Mouse (Mus musculus): ENCODE measurements around the gene Snx4.

Gene Snx4

DNA sequence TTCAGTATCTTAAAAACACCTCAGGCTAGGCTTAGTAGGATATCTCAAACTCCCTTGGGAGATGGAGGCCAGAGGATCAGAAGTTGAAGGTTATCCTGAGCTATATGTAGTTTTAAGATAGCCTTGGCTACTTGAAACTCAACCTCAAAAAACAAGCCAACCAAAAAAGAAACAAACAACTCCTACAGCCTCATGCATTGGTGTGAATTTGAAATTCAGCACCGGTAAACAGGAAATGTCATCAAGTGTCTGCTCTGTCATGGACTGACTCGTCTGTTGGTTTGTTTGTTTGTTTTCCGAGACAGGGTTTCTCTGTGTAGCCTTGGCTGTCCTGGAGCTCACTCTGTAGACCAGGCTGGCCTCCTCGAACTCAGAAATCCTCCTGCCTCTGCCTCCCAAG is 20.6 kb downstream of the Snx4 start:
- no peak for DNase-seq (ENCODE audit: extremely low spot score)

GRCm38 (mm10) chr16:33283079-33283478 is 31.8 kb downstream of the Snx4 start:
- no peak for DNase-seq (ENCODE audit: extremely low spot score)

DNA sequence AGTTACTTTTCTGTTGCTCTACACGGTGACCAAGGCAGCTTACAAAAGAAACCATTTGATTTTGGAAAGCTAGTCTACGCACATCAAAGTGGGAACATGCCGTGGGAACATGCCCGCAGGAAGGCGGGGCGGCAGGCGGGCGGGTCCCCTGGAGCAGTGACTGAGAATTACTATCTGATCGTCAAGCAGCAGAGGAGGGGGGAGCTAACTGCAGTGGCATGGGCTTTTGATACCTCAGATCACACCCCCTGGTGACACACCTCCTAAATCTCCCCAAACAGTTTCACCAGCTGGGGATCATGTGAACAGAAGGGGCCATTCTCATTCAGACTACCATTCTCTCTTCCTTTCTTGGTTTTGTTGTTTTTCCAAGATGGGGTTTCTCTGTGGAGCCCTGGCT is 37.3 kb downstream of the Snx4 start:
- DNase-seq (ENCODE audit: extremely low spot score): no peak

DNA sequence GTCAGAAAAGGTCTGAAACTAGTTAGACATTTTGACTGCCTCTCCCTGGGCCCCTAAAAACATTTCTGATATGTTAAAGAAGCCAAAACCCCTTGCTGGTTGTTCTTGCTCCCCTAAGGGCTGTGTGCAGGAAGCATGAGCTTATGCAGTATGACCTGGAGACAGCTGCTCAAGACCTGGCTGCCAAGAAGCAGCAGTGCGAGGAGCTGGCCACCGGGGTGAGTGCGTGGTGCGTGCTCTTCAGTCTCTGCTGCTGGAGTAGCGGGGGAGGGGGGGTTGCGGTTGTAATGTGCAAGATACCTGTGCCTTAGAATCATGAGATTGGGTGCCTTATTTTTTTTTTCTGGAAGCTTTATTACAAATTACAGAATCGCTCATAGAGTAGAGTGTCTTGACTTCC is 38.7 kb downstream of the Snx4 start:
- DNase-seq (ENCODE audit: extremely low spot score): no peak

DNA sequence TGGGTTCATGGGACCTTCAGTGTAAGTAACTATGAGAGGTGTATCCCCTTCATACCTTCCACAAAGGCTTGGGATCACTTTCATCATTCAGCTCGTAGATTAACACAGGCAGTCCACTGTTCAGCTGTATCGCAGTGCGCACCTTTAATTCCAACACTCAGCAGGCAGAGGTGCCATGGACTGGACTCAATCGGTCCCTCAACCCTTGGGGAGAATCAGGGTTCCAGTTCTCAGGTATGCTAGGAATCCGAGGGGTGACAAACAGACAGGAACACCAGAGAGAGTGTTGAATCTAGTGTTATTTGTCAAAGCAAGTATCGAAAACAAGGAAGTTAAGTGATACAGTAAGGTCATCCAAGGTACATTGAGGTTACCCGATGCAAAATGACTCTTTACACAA is 41.0 kb downstream of the Snx4 start:
- DNase-seq (ENCODE audit: extremely low spot score): no peak

DNA sequence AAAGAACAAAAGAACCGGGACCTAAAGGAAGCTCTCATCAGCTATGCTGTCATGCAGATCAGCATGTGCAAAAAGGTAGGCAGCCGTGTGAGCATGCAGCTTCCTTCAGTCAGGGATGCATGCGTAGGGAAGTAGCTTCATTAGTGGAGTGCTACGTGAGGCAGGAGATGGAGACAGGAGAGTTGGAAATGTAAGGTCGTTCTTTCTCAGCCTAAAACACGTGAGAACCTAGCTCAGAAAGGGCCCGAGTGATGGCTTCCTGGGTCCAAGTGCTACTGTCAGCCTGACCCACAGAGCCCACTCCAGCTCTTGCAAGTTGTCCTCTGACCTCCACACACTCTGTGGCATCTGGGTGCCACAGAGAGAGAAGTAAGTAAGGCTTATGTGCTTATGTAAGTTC is 43.4 kb downstream of the Snx4 start:
- DNase-seq (ENCODE audit: extremely low spot score): no peak

DNA sequence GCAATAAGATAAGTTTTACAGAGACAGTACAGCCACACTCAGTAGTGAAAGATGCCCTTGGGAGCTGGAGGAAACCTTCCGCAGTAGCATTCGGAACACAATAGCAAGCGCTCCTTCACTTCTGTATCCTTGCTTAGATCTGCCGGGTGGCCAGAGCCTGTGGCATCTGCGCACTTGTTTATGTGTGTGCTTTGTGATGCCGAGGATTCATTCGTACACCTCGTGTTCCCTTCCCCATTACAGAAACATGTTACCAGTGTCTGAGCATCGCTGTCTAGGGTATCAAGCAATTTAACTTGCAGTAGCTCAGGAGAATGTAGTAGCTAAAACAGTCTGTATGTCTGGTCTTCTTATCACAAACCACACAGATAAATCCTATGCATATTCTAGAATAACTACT is 44.1 kb downstream of the Snx4 start:
- no peak for DNase-seq (ENCODE audit: extremely low spot score)

DNA sequence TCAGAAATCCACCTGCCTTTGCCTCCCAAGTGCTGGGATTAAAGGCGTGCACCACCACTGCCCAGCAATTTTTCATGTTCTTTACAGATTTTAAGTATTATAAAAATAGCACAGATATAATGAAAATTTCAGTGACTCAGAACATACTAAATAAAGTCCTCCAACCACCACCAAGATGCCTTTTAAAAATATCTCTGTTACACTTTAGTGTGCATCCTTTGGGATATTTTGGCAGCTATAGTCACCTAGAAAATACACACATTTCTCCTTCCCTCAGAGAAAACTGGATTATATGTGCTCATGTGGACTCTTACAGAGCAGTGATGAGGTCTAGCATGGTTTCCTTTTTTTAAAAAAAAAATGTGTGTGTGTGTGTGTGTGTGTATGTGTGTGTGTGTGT is 46.3 kb downstream of the Snx4 start:
- DNase-seq (ENCODE audit: extremely low spot score): no peak

GRCm38 (mm10) chr16:33306633-33307070 is 55.4 kb downstream of the Snx4 start:
- peak; percentile 80 for DNase-seq (ENCODE audit: extremely low spot score)

DNA sequence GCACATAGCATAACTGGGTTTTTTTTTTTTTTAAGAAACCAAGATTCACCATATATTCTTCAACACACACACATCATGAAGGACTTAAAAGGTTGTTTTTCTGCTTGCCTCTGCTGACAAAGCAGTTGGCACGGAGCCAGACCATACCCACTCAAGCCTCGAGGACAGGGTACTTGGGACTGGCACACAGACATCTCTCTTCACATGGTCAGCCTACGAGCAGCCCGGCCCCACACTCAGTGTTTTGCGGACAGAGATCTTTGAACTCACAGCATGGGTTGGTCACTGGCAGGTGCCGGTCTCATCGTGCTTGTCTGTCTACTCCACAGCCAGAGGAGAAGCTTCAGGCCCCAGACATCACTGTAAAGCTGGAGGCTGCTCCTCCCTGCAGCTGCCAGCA is 56.5 kb downstream of the Snx4 start:
- no peak for DNase-seq (ENCODE audit: extremely low spot score)

DNA sequence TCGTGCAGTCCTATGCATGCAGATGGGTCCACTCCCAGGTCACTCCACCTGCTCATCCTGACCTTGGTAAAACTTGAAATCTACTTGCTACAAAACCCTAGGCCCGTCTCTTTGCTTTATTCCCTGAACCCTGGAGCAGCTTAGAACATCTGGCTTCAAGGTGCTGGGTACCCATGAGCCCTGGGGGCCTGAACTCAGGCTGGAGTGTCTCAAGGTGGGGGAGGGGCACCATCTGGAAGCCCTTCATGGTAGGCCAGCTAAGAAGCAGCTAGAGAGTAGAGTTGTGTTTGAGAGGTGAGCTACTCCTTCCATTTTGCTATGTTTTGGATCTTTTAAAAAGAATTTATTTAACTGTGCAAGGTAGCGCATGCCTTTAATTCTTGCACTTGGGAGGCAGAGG is 57.8 kb downstream of the Snx4 start:
- DNase-seq (ENCODE audit: extremely low spot score): no peak

GRCm38 (mm10) chr16:33315611-33316010 is 64.4 kb downstream of the Snx4 start:
- no peak for DNase-seq (ENCODE audit: extremely low spot score)

GRCm38 (mm10) chr16:33317646-33318045 is 66.4 kb downstream of the Snx4 start:
- DNase-seq (ENCODE audit: extremely low spot score): no peak

DNA sequence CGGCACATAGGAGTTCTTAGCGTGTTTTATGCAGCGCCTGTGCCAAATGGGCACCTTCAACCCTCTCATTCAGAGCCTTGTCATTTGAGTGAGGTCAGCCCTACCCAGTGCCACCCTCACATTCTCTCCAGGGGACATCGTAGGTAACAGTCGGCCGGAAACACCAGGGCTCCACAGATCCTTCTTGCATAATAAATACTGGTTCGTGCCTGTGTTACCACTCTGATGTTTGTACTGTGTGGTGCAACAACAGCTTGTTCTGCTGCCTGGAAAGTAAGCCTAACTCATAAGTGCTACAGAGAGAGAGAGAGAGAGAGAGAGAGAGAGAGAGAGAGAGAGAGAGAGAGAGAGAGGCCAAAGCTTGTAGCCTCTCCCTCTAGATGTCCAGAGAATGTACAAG is 66.8 kb downstream of the Snx4 start:
- DNase-seq (ENCODE audit: extremely low spot score): no peak

GRCm38 (mm10) chr16:33325704-33326455 is 74.6 kb downstream of the Snx4 start:
- peak; percentile 8 for DNase-seq (ENCODE audit: extremely low spot score)

- DNase-seq (ENCODE audit: extremely low spot score): no peak
Measured at GRCm38 (mm10) chr16:33326589-33326988, 75.3 kb downstream of the Snx4 start.

- no peak for DNase-seq (ENCODE audit: extremely low spot score)
Measured at GRCm38 (mm10) chr16:33327101-33327500, 75.9 kb downstream of the Snx4 start.

DNA sequence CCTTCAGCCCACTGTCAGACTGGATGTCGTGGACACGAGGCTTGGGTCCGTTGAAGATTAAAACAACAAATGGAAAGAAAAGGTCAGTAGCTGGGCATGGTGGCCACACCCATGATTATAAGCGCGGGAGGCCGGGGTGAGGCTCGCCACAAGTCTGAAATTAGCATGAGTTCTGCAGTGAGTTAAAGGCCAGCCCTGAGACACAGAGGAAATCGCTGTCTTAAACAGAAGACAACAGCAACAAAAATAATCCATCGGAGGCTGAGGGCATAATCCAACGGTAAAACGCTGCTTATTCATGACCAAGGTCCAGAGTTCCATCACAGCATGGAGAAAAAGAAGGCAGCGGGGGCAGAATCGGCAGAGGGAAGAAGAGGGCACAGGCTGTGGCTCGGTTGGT is 81.8 kb downstream of the Snx4 start:
- DNase-seq (ENCODE audit: extremely low spot score): no peak

DNA sequence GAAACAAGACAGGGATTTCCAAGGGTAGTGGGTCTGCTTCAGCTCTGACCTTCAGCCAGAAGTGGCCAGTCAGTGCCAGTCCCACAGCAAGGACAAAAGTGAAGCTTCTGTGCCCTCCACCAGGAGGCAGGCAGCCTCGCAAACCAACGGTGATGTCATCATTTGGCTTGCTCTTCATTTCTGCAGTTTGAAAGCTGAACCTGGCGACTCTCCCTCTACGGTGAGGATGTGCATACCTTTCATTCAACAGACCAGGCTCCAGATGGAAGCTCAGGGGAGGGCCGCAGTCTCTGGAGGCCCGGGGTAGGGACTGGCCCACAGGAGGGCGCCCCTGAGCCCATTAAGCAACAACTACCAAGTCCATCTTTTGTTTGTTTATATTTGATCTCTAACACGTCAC is 85.9 kb downstream of the Snx4 start:
- peak; percentile 58 for DNase-seq (ENCODE audit: extremely low spot score)

- no peak for DNase-seq (ENCODE audit: extremely low spot score)
Measured at GRCm38 (mm10) chr16:33337681-33338080, 86.4 kb downstream of the Snx4 start.

DNA sequence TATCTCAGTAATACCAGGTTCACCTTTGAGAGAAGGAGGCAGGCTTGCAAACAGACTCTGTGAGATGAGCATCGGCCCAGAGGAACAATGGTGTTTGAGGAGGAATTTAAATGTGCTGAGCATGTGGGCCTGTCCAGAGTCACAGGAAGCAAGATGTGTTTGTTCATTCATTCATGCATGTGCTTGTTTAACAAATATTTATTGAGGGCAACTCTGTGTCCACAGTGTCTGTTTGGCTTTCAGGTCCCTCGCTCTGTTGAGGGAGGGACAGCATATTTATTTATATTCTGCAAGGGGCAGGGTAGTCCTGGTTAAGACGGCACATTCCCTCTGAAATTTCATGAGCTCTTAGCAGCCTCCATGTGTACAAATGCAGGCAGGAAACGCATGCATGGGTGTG is 87.2 kb downstream of the Snx4 start:
- DNase-seq (ENCODE audit: extremely low spot score): no peak

DNA sequence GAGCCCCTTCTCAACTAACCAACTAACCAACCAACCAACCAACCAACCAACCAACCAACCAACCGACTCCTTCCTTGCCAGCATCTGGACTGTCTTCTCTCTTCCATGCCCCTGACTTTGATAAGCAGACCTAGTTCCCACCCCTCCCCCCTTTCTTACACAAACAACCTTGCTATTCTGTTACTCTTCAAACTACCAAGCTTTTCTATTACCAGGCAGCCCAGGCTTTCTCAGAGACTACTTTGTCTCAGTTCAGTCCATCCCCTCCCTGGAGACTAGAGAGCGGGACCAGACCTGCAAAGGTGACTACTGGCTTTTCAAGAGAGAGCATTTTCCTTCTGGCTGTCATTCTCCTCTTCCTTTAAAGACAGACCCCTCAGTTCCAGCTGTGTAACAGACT is 88.2 kb downstream of the Snx4 start:
- DNase-seq (ENCODE audit: extremely low spot score): peak; percentile 4

DNA sequence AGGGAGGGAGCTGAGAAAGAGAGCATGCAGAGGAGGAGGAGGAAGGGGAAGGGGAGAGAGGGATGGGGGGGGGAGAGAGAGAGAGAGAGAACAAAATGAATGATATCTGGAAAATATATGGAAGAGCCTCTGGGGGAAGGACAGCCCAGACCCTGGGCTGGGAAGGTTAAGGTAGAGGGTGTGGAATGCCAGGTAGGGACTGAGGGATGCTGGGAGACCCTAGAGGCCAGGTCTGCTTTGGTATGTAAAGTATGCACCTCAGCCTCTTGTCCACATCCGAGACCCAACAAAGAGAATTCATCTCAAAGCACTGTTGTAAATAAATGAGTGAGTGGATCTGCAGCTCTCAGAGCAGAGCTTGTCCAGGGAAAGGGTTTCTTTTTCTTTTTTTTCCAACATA is 91.1 kb downstream of the Snx4 start:
- DNase-seq (ENCODE audit: extremely low spot score): no peak

GRCm38 (mm10) chr16:33343106-33343505 is 91.9 kb downstream of the Snx4 start:
- peak; percentile 6 for DNase-seq (ENCODE audit: extremely low spot score)
